Mouse (Mus musculus) forebrain, embryonic 14.5 days (tissue): ENCODE data around the gene Ttpal. TPM values are rescaled to one million over a fixed set of nuclear protein-coding genes. Genes with fewer than 3 reads are reported as not detected.

Source experiments
- ATAC-seq: fragments of 200-750 bp; cut with Nextera tagmentation; 2 replicates; pipeline ENCODE4 v1.8.0; 2017; ENCODE audit warnings: mild to moderate bottlenecking, moderate library complexity
- DNase-seq: peaks from one replicate; pipeline ENCODE4 v3.0.0-alpha.2; 2015; ENCODE audit warnings: low spot score
- H3K27ac ChIP-seq: fragments of 300-500 bp; sonication (generic); 2 replicates; pipeline ENCODE4 v1.5.1; 2014; ENCODE audit warnings: low read depth, mild to moderate bottlenecking, control low read depth, low read length, moderate library complexity
- H3K27me3 ChIP-seq: fragments of 300-500 bp; sonication (generic); replicated peaks from 2 replicates; pipeline ENCODE4 v1.6.1; 2014; ENCODE audit warnings: low read length, control low read depth, mixed read lengths; ENCODE audit not compliant: control insufficient read depth, insufficient read depth
- H3K36me3 ChIP-seq: fragments of 300-500 bp; sonication (generic); 2 replicates; pipeline ENCODE4 v1.6.1; 2014; ENCODE audit warnings: low read length, control low read depth; ENCODE audit not compliant: control insufficient read depth, insufficient read depth
- H3K4me1 ChIP-seq: fragments of 300-500 bp; sonication (generic); 2 replicates; pipeline ENCODE4 v1.6.1; 2014; ENCODE audit warnings: antibody characterized with exemption, low read length, control low read depth; ENCODE audit not compliant: control insufficient read depth, insufficient read depth
- H3K4me2 ChIP-seq: fragments of 300-500 bp; sonication (generic); 2 replicates; pipeline ENCODE4 v1.6.1; 2014; ENCODE audit warnings: mild to moderate bottlenecking, control low read depth, low read length
- H3K4me3 ChIP-seq: fragments of 300-500 bp; sonication (generic); 2 replicates; pipeline ENCODE4 v1.5.1; 2014; ENCODE audit warnings: low read depth, low read length, control low read depth
- H3K9ac ChIP-seq: fragments of 300-500 bp; sonication (generic); 2 replicates; pipeline ENCODE4 v1.6.1; 2014; ENCODE audit warnings: mild to moderate bottlenecking, low read length, control low read depth, moderate library complexity
- H3K9me3 ChIP-seq: fragments of 300-500 bp; sonication (generic); replicated peaks from 2 replicates; pipeline ENCODE4 v1.6.1; 2016; ENCODE audit warnings: low read length, control low read depth, mixed read lengths; ENCODE audit not compliant: control insufficient read depth
- WGBS: fragments of 180-500 bp; shearing (Covaris S2); extraction: QIAGEN DNeasy Blood & Tissue Kit; methylation state at CpG from one replicate; pipeline ENCODE4 v1.1.7; 2014; 5-methylcytosine and 5-hydroxymethylcytosine counted together
- polyA plus RNA-seq: library from polyadenylated mRNA; unstranded; fragments of >200 nt; fragmentation: Nextera tagmentation; extraction: Ambion mirVana; gene quantifications from 2 replicates; pipeline ENCODE4 v1.2.1, GENCODE M21; 2014

The Ttpal gene
- polyA plus RNA-seq, 1 experiment from 2014 or later, result 46.7 TPM

- H3K4me1 ChIP-seq, result no peaks in the 10 kb centered on the region
- WGBS, result 51% methylated on average over 19 of the region's 19 CpGs
- H3K9me3 ChIP-seq, result no peaks in the 10 kb centered on the region
- H3K4me3 ChIP-seq, result no peak overlapping the region
- H3K27me3 ChIP-seq, result no peaks in the 10 kb centered on the region
- no peak overlapping the region for H3K9ac ChIP-seq
- ATAC-seq (no peak), DNase-seq (peak; percentile 49)
- H3K4me2 ChIP-seq, result no peak overlapping the region
- H3K36me3 ChIP-seq, result no peaks in the 10 kb centered on the region
- H3K27ac ChIP-seq, result no peak overlapping the region
These were observed 15.5 kb upstream of the Ttpal start for GRCm38 (mm10) chr2:163586384-163587261.

- H3K4me2 ChIP-seq, result no peak overlapping the region
- no peaks in the 10 kb centered on the region for H3K36me3 ChIP-seq
- WGBS, result 76% methylated on average over 5 of the region's 5 CpGs
- H3K4me3 ChIP-seq, result no peak overlapping the region
- no peaks in the 10 kb centered on the region for H3K9me3 ChIP-seq
- no peaks in the 10 kb centered on the region for H3K27me3 ChIP-seq
- no peaks in the 10 kb centered on the region for H3K4me1 ChIP-seq
- no peak overlapping the region for H3K27ac ChIP-seq
- ATAC-seq (no peak), DNase-seq (no peak)
- no peak overlapping the region for H3K9ac ChIP-seq
These were observed 14.6 kb upstream of the Ttpal start for GRCm38 (mm10) chr2:163587506-163587905.

GRCm38 (mm10) chr2:163590211-163590610 is 11.9 kb upstream of the Ttpal start:
- H3K4me1 ChIP-seq, result no peaks in the 10 kb centered on the region
- WGBS, result 76% methylated on average over 12 of the region's 12 CpGs
- no peak for ATAC-seq

GRCm38 (mm10) chr2:163590996-163591395 is 11.1 kb upstream of the Ttpal start:
- H3K9me3 ChIP-seq, result no peaks in the 10 kb centered on the region
- H3K9ac ChIP-seq, result no peak overlapping the region
- no peak for ATAC-seq
- H3K27ac ChIP-seq, result no peak overlapping the region
- no peaks in the 10 kb centered on the region for H3K27me3 ChIP-seq
- no peak overlapping the region for H3K4me3 ChIP-seq
- no peak for DNase-seq
- H3K4me1 ChIP-seq, result no peaks in the 10 kb centered on the region
- no peak overlapping the region for H3K4me2 ChIP-seq
- 80% methylated on average over 5 of the region's 5 CpGs for WGBS
- no peaks in the 10 kb centered on the region for H3K36me3 ChIP-seq

More at GRCm38 (mm10) chr2:163590211-163590610, 11.9 kb upstream of the Ttpal start:
- Histone ChIP-seq H3K27ac (no peak overlapping the region), H3K4me3 (no peak overlapping the region), H3K9ac (no peak overlapping the region), H3K36me3 (no peaks in the 10 kb centered on the region), H3K4me2 (no peak overlapping the region), H3K27me3 (no peaks in the 10 kb centered on the region), H3K9me3 (no peaks in the 10 kb centered on the region)
- DNase-seq, result no peak

GRCm38 (mm10) chr2:163592084-163592483 is 10.0 kb upstream of the Ttpal start:
- DNase-seq, result peak; percentile 8
- Histone ChIP-seq H3K4me2 (no peak overlapping the region), H3K36me3 (no peaks in the 10 kb centered on the region), H3K27ac (no peak overlapping the region), H3K9ac (no peak overlapping the region), H3K9me3 (no peaks in the 10 kb centered on the region), H3K4me1 (no peaks in the 10 kb centered on the region), H3K27me3 (no peaks in the 10 kb centered on the region), H3K4me3 (no peak overlapping the region)
- 73% methylated on average over 1 of the region's 1 CpGs for WGBS
- ATAC-seq, result no peak

- H3K27me3 ChIP-seq, result no peaks in the 10 kb centered on the region
These were observed 8.4 kb upstream of the Ttpal start for GRCm38 (mm10) chr2:163593636-163594282.

GRCm38 (mm10) chr2:163595119-163595518 is 7.0 kb upstream of the Ttpal start:
- H3K4me1 ChIP-seq, result no peaks in the 10 kb centered on the region
- no peak overlapping the region for H3K4me3 ChIP-seq
- no peaks in the 10 kb centered on the region for H3K9me3 ChIP-seq
- no peak overlapping the region for H3K4me2 ChIP-seq
- no peak for ATAC-seq
- 27% methylated on average over 2 of the region's 2 CpGs for WGBS
- no peak overlapping the region for H3K27ac ChIP-seq
- H3K9ac ChIP-seq, result no peak overlapping the region
- no peaks in the 10 kb centered on the region for H3K36me3 ChIP-seq
- H3K27me3 ChIP-seq, result no peaks in the 10 kb centered on the region
- DNase-seq, result no peak

More at GRCm38 (mm10) chr2:163593636-163594282, 8.4 kb upstream of the Ttpal start:
- Histone ChIP-seq H3K27ac (no peak overlapping the region), H3K4me2 (no peak overlapping the region), H3K4me3 (no peak overlapping the region), H3K9ac (no peak overlapping the region), H3K9me3 (no peaks in the 10 kb centered on the region), H3K36me3 (no peaks in the 10 kb centered on the region), H3K4me1 (no peaks in the 10 kb centered on the region)
- WGBS, result 93% methylated on average over 10 of the region's 10 CpGs
- DNase-seq, result no peak
- no peak for ATAC-seq

- no peaks in the 10 kb centered on the region for H3K4me1 ChIP-seq
These were observed 5.8 kb upstream of the Ttpal start for GRCm38 (mm10) chr2:163596057-163596872.

More at GRCm38 (mm10) chr2:163596057-163596872, 5.8 kb upstream of the Ttpal start:
- DNase-seq (no peak), ATAC-seq (no peak)
- no peak overlapping the region for H3K9ac ChIP-seq
- no peak overlapping the region for H3K27ac ChIP-seq
- no peak overlapping the region for H3K4me2 ChIP-seq
- no peaks in the 10 kb centered on the region for H3K9me3 ChIP-seq
- no peaks in the 10 kb centered on the region for H3K36me3 ChIP-seq
- H3K4me3 ChIP-seq, result no peak overlapping the region
- WGBS, result 82% methylated on average over 13 of the region's 13 CpGs
- no peaks in the 10 kb centered on the region for H3K27me3 ChIP-seq
